Mouse (Mus musculus): ENCODE data around the gene Mark3. TPM values are rescaled to one million over a fixed set of nuclear protein-coding genes. Genes with fewer than 3 reads are reported as not detected.
A peak's percentile ranks its signal among the peaks of the same experiment; 100 is the strongest.

Mark3 gene
- 100 and 112 TPM in 2 replicates for polyA plus RNA-seq (2012; rRNA removed)

GRCm38 (mm10) chr12:111574074-111574886, at the start of gene Mark3:
Gene Mark3, plus strand, starts transcription at chr12:111574523.
- peak; percentile 99 for DNase-seq (ENCODE audit: low read depth)
- TF ChIP-seq CTCF (IDR thresholded peaks at IDR 0.05; ENCODE audit: borderline replicate concordance, extremely low read depth, insufficient read depth, insufficient read length) (no peak), POLR2A (IDR thresholded peaks at IDR 0.05; ENCODE audit: borderline replicate concordance, extremely low read depth, insufficient read depth, insufficient read length, poor library complexity, severe bottlenecking) (peak; percentile 92)

GRCm38 (mm10) chr12:111524883-111525282, 49.4 kb upstream of the Mark3 start:
- TF ChIP-seq POLR2A (IDR thresholded peaks at IDR 0.05; ENCODE audit: borderline replicate concordance, extremely low read depth, insufficient read depth, insufficient read length, poor library complexity, severe bottlenecking) (no peak), CTCF (IDR thresholded peaks at IDR 0.05; ENCODE audit: borderline replicate concordance, extremely low read depth, insufficient read depth, insufficient read length) (no peak)
- no peak for DNase-seq (ENCODE audit: low read depth)

GRCm38 (mm10) chr12:111527643-111528281, 46.6 kb upstream of the Mark3 start:
- TF ChIP-seq POLR2A (IDR thresholded peaks at IDR 0.05; ENCODE audit: borderline replicate concordance, extremely low read depth, insufficient read depth, insufficient read length, poor library complexity, severe bottlenecking): no peak
- DNase-seq (ENCODE audit: low read depth): no peak

- TF ChIP-seq POLR2A (IDR thresholded peaks at IDR 0.05; ENCODE audit: borderline replicate concordance, extremely low read depth, insufficient read depth, insufficient read length, poor library complexity, severe bottlenecking) (no peak), CTCF (IDR thresholded peaks at IDR 0.05; ENCODE audit: borderline replicate concordance, extremely low read depth, insufficient read depth, insufficient read length) (no peak)
Measured at GRCm38 (mm10) chr12:111529192-111529591, 45.1 kb upstream of the Mark3 start.

GRCm38 (mm10) chr12:111533096-111533794, 41.1 kb upstream of the Mark3 start:
- no peak for DNase-seq (ENCODE audit: low read depth)
- no peak for TF ChIP-seq CTCF (IDR thresholded peaks at IDR 0.05; ENCODE audit: borderline replicate concordance, extremely low read depth, insufficient read depth, insufficient read length)

More at GRCm38 (mm10) chr12:111529192-111529591, 45.1 kb upstream of the Mark3 start:
- DNase-seq (ENCODE audit: low read depth): no peak

GRCm38 (mm10) chr12:111535281-111535680, 39.0 kb upstream of the Mark3 start:
- TF ChIP-seq POLR2A (IDR thresholded peaks at IDR 0.05; ENCODE audit: borderline replicate concordance, extremely low read depth, insufficient read depth, insufficient read length, poor library complexity, severe bottlenecking) (no peak), CTCF (IDR thresholded peaks at IDR 0.05; ENCODE audit: borderline replicate concordance, extremely low read depth, insufficient read depth, insufficient read length) (no peak)
- DNase-seq (ENCODE audit: low read depth): no peak

GRCm38 (mm10) chr12:111535762-111536161, 38.6 kb upstream of the Mark3 start:
- TF ChIP-seq POLR2A (IDR thresholded peaks at IDR 0.05; ENCODE audit: borderline replicate concordance, extremely low read depth, insufficient read depth, insufficient read length, poor library complexity, severe bottlenecking) (no peak), CTCF (IDR thresholded peaks at IDR 0.05; ENCODE audit: borderline replicate concordance, extremely low read depth, insufficient read depth, insufficient read length) (no peak)
- no peak for DNase-seq (ENCODE audit: low read depth)

- peak; percentile 16 for DNase-seq (ENCODE audit: low read depth)
- TF ChIP-seq CTCF (IDR thresholded peaks at IDR 0.05; ENCODE audit: borderline replicate concordance, extremely low read depth, insufficient read depth, insufficient read length): no peak
- no peak for TF ChIP-seq POLR2A (IDR thresholded peaks at IDR 0.05; ENCODE audit: borderline replicate concordance, extremely low read depth, insufficient read depth, insufficient read length, poor library complexity, severe bottlenecking)
Measured at GRCm38 (mm10) chr12:111536746-111537145, 37.6 kb upstream of the Mark3 start.

GRCm38 (mm10) chr12:111537341-111537740, 37.0 kb upstream of the Mark3 start:
- no peak for DNase-seq (ENCODE audit: low read depth)
- TF ChIP-seq POLR2A (IDR thresholded peaks at IDR 0.05; ENCODE audit: borderline replicate concordance, extremely low read depth, insufficient read depth, insufficient read length, poor library complexity, severe bottlenecking) (no peak), CTCF (IDR thresholded peaks at IDR 0.05; ENCODE audit: borderline replicate concordance, extremely low read depth, insufficient read depth, insufficient read length) (no peak)

GRCm38 (mm10) chr12:111537796-111538291, 36.5 kb upstream of the Mark3 start, which contains the start of gene Eif5:
Gene Eif5, plus strand, starts transcription at chr12:111538016.
- peak; percentile 100 for DNase-seq (ENCODE audit: low read depth)
- TF ChIP-seq CTCF (IDR thresholded peaks at IDR 0.05; ENCODE audit: borderline replicate concordance, extremely low read depth, insufficient read depth, insufficient read length): no peak
- TF ChIP-seq POLR2A (IDR thresholded peaks at IDR 0.05; ENCODE audit: borderline replicate concordance, extremely low read depth, insufficient read depth, insufficient read length, poor library complexity, severe bottlenecking): peak; percentile 88; the same call in 1 of the 2 replicates
